Mouse (Mus musculus) cerebellum, adult 18-20 months (tissue): Measurements from ENCODE around the gene Sstr4.

Experiments
- DNase-seq, 2 experiments: peaks; one replicate each; pipeline ENCODE4 v3.0.0; 2021

Gene Sstr4

DNA sequence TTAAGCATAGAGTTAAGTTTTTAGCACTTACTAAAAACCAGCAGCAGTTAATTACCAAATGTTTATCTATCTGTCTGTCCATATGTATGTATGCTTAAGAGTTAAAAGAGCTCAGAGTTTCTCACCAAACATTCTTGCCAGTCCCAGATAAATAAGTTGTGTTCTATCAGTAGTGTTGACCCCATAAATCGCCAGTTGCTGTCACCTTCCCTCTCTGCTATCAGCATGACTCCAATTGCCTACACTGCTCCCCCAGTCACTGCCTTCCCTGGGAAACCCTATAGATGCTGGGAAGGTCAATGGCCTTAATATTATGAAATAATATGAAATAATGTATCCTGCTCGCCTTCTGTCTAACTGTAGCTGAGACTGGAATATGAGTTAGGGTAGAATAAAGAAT, 37.2 kb downstream of the Sstr4 start:
- no peak for DNase-seq

DNA sequence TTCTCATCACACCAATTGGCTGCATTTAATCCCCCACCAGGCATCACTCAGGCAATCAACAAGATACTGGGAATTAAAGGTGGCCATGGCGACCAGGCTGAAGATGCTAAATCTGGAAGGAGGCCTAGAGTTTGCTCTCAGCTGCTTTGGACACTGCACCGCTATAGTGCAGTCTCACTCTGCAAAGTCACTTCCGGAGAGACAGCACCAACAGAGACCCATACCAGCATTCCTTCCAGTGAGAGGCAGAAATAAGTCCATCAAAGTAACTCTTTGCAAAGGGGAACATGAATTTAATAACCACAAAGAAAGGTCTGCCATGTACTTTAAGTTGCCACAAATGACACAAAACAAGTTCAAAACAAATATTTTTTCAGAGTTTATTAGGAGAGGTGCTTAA, 41.1 kb downstream of the Sstr4 start:
- no peak for DNase-seq

DNA sequence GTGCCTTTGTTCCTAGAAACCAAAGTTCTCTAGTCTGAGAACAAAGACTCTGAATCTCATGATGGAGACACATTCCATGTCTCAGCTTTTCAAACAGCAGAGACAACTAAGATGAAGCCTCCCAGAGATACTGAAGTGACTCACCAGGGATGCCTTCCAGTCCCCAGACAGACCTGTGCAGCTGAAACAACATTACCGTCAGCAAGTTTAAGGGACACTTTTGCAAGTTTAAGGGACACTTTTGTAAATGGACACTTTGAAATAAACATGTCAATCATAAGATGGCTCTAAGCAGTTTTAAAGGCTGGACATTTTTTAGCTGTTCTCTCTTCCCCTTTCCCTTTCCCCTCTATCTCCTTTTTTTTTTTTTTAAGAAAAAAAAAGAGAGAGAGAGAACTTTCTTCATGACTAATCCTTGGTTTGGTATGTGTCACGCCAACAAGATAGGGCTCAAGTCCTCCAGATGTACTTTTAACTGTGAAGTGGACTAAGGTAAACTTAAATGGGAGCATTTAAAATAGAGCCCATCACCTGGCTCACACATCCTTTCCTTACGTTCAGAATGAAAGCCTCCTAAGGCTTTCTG, 44.6 kb downstream of the Sstr4 start:
- DNase-seq: no peak

DNA sequence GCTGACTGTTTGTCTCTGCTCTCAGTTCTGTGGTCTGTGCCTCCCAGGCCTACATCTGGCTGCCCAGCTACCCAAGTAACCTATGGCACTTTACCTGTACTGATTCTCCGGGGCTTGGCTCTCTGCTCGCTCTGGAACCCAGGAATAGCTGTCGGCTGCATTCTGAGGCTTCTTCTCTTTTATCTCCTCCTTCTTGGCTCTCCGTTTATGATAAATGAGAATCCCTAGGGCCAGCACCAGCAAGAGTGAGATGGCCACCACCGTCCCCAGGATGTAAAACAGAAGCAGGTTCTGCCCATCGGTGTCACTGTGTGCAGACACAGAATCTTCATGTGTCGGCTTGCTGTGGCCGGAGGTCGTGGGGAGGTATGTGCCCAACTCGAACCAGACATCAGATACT, 46.3 kb downstream of the Sstr4 start:
- DNase-seq: no peak

DNA sequence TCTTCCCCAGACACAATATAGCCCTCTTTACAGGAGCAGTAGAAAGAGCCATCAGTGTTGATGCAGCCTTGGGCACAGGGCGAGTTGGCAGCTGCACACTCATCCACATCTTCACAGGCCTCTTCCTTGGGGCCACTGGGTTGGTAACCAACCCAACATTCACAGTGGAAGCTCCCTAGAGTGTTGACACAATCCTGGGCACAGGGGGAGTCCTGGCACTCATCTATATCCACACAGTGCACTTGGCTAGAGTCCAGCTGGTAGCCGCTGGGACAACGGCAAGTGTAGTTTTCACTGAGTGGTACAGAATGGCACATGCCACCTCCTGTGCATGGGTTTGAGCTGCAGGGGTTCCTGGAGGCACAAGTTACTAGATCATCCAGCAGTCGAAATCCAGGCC, 47.0 kb downstream of the Sstr4 start:
- no peak for DNase-seq

DNA sequence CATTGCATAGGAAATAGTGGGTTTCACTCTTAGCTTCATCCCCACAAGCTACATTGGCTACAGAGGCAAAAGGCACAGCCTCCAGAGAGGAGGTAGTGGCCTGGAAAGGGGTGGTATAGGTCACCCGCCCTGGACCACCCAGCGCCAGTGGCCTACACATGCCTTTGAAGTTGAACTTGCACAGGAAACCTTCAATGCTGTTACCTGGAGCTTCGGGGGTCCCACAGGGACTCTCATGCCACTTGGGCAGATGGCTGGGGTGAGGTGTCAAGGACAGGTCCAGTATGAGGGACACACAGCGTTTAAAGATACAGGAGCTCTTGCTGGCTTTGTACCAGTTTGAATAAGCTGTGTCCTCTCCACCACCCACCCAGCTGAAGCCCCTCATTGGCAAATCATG, 47.6 kb downstream of the Sstr4 start:
- no peak for DNase-seq

- DNase-seq: no peak
Measured at GRCm38 (mm10) chr2:148443249-148443958, 48.3 kb downstream of the Sstr4 start, which contains the start of gene Cd93. Gene Cd93 (minus strand): TSS chr2:148443563.

DNA sequence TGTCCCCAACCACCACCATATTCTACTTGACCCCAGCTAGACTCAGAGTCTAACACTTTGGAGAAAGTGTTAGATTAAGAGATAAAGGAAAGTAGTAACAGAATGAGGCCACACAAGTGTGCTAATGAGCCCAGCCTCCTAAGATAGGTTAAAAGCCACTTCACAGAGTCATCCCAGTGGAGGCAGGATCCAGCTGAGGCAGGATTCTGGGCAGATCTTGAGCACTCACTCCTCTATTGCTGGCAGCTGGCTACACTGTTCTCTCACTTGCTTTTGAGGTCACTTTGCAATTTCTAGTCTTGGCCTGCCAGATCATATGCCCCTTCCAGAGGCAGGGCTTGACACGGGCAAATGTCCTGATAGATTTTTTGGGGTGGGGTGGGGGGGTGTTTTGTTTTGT, 49.3 kb downstream of the Sstr4 start:
- DNase-seq: no peak

- DNase-seq: no peak
Measured at GRCm38 (mm10) chr2:148445616-148446015, 50.5 kb downstream of the Sstr4 start.
